Mouse (Mus musculus): Measurements from ENCODE around the gene Elmod3. TPM values are rescaled to one million over a fixed set of nuclear protein-coding genes. Genes with fewer than 3 reads are reported as not detected.

Gene Elmod3
- total RNA-seq, 1 experiment from 2014 or later, result 9.8 TPM

DNA sequence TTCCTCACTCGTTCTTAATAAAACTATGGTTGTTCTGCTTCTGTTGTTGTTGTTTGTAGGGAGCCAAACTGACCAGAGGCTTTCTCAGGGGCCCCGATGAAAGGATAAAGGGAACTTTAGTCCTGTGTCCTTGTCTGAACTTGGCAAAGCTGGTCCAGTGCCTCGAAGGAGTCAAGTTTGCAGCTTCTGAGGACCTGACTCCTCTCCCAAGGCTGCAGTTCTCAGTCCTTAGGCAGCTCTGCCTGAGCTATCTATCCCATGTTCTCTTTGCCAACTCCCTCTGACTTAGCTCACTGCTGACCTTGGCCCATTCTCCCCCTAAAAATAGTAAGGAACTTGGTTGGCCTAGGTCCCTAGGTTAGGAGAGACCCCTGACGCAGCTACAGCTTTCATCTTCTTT, 71.1 kb downstream of the Elmod3 start:
- no peak for ATAC-seq (replicated peaks in 1 of 2; ENCODE audit: insufficient read depth in 1 of 2, low FRiP score in 2 of 2, low TSS enrichment in 1 of 2, low read depth in 1 of 2, poor library complexity in 2 of 2, severe bottlenecking in 2 of 2)

DNA sequence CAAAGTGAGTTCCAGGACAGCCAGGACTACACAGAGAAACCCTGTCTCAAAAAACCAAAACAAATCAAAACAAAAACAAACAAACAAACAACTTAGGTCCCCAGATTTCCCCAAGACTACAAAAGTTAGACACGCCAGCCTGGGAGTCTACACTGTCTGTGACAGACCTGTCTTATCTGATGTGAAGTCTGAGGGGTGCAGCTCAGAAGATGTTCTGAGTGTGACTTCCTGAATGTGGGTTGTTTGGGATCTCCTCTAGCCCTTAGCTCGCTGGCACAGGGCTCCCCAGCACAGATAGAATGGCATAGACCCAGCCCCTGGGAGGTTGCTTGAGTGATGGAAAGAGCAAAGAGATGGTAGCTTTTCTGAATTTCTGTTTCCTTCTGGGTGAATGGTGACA, 74.1 kb downstream of the Elmod3 start:
- ATAC-seq (replicated peaks in 1 of 2; ENCODE audit: insufficient read depth in 1 of 2, low FRiP score in 2 of 2, low TSS enrichment in 1 of 2, low read depth in 1 of 2, poor library complexity in 2 of 2, severe bottlenecking in 2 of 2), result no peak

DNA sequence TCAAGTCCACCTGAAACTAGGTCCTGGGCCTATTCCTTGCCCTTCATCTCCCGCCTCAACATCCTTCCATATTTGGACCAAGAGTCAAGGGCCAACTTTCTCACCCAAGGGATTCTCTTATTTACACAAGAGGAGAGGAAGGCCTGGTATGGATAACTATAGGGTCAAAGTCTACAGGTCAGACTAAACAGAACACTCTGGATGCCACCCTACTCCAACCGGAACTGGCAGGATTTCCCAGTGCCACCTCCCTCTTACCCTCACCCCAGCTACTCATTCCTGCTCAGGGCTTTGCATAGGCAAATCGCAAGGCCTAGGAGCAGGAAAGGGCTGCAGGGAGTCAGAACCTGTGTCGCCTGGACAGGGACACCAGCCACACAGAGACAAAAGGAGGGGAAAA, 75.0 kb downstream of the Elmod3 start:
- ATAC-seq (replicated peaks in 1 of 2; ENCODE audit: insufficient read depth in 1 of 2, low FRiP score in 2 of 2, low TSS enrichment in 1 of 2, low read depth in 1 of 2, poor library complexity in 2 of 2, severe bottlenecking in 2 of 2), result no peak

DNA sequence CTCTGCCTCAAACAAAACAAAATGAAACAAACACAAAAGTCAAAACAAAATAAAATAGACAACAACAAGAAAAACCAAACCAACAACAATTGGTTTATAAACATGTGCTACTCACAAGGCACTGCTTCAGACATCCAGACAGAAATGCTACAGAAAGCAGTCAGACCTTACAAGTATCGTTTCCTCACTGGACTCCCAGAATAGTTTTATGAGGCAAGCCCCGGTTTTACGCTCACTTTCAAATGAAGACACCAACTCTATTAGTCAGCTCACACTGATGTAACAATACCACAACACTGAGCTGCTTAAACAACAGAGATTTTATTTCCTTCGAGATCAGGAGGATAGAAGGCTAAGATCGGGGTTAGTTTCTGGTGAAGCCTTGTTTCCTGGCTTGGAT, 75.9 kb downstream of the Elmod3 start:
- no peak for ATAC-seq (replicated peaks in 1 of 2; ENCODE audit: insufficient read depth in 1 of 2, low FRiP score in 2 of 2, low TSS enrichment in 1 of 2, low read depth in 1 of 2, poor library complexity in 2 of 2, severe bottlenecking in 2 of 2)

DNA sequence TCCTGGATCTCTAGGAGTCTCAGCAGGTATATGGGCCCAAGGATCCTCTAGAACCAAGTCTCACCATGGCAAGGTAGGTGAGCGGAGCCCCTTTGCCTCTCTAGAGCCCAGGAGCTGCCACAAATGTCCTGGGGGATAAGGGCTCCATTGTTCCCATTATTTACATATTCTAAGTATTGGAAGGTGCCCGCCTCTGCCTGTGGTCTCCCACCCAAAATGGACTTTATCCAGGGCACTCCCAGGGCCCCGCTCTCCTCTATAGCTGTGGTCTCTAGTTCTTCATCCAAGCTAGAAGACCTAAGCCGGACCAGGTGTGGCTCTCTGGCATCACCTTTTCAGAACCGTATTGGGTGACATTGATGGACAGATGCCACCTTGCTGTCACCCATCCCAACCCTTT, 76.6 kb downstream of the Elmod3 start, which contains the start of gene Sh2d6:
TSS of gene Sh2d6 (minus strand) at position 101 of the 400 bp plus-strand sequence.
- no peak for ATAC-seq (replicated peaks in 1 of 2; ENCODE audit: insufficient read depth in 1 of 2, low FRiP score in 2 of 2, low TSS enrichment in 1 of 2, low read depth in 1 of 2, poor library complexity in 2 of 2, severe bottlenecking in 2 of 2)

DNA sequence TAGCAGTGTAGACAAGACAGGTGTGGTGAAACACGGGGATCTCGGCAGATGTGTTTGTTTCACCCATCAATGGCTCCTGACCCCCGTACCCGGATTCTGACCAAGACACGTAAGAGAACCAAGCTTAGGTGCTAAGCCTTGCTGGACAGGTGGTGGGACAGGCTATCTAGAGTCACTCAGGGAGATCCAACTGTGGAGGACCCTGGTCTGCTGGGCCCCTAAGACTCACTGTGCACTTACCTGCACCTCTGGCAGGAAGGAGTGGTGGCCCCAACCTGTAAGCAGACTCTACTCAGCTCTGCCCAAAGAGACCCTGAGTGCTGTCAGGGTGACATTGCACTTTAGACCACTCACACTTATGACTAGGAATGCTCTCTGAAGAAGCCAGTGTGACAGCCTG, 77.3 kb downstream of the Elmod3 start:
- ATAC-seq (replicated peaks in 1 of 2; ENCODE audit: insufficient read depth in 1 of 2, low FRiP score in 2 of 2, low TSS enrichment in 1 of 2, low read depth in 1 of 2, poor library complexity in 2 of 2, severe bottlenecking in 2 of 2), result no peak

DNA sequence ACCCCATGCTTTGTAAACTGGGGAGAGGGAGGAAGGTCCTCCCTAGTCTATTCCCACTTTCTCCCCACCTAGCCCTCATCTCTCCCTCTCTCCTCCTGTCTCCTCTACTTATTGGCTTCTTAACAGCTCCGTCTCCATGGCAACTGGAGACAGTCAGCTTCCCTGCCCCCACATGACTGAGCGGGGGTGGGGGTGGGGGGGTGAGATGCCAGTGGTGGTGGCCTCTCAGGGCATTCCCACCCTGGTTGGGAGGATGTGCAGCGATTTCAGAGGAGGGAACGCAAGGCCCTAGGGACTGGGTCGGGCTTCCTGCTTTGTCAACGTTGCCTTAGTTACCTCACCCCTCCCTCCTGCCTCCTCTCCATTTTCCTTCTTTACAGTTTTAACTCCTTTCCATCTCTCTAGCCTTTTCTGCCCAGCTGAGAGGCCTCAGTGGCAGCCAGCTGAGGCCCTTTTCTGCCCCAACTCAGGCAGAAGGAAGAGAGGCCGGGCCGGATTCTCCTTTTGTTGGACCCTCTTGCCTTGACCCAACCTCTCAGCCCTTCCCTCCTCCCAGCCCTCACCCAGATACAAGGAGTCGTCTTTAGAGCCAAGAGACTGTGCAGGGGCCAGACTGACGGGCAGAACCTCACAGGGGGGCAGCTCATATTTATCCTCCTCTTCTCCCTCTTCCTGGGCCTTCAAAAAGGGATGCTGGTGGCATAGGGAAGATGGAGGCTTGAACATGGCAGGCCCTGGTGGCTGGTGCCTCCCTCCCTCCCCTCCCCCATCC, 78.1 kb downstream of the Elmod3 start:
- ATAC-seq (replicated peaks in 1 of 2; ENCODE audit: insufficient read depth in 1 of 2, low FRiP score in 2 of 2, low TSS enrichment in 1 of 2, low read depth in 1 of 2, poor library complexity in 2 of 2, severe bottlenecking in 2 of 2), result no peak

DNA sequence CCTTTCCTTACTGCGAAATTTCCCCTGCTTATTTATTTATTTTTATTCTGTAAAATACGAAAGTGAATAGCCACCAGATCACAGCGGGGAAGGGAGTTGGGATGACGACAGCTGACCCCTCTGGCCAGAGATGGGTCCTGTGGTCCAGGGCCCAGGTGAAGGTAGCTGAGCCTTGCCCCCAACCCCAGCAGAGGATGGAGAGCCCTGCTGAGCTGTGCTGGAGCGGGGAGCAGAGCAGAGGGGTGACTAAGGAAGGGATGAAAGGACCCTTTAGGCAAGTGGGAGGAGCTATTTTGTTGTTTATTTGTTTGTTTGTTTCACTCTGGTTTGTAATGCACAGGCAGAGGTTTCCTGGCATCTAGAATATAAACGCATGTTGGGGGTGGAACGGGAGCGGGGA, 78.9 kb downstream of the Elmod3 start:
- ATAC-seq (replicated peaks in 1 of 2; ENCODE audit: insufficient read depth in 1 of 2, low FRiP score in 2 of 2, low TSS enrichment in 1 of 2, low read depth in 1 of 2, poor library complexity in 2 of 2, severe bottlenecking in 2 of 2), result no peak

DNA sequence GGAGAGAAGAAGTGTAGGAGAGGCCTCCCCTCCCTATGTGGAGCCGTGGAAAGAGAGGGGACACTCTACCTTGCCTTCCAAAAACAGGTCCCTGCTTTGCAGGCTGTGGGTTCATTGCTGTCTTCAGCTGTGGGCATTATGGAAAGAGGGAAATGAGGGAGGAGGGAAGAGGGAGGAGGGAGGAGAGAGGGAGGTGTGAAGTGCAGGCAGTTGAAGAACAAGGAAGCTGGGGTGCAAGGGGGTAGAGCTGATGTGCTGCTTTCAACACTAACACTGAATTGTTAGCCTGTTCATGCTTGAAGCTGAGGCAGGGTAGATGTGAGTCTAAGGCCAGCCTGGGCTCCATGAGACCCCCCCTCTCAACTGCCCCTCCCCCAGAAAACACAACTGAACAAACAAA, 79.4 kb downstream of the Elmod3 start:
- no peak for ATAC-seq (replicated peaks in 1 of 2; ENCODE audit: insufficient read depth in 1 of 2, low FRiP score in 2 of 2, low TSS enrichment in 1 of 2, low read depth in 1 of 2, poor library complexity in 2 of 2, severe bottlenecking in 2 of 2)

Other genes starting within 250 kb of the Elmod3 start
- gene Tmem150a, start 243.0 kb downstream of the Elmod3 start, total RNA-seq (2017), result 1.1 and 1.2 TPM in 2 replicates
- gene Rnf181, start 231.5 kb downstream of the Elmod3 start, total RNA-seq (2017), result 55.9 and 56.8 TPM in 2 replicates
- gene Vamp5, start 217.9 kb downstream of the Elmod3 start, total RNA-seq (2017), result 57.2 and 59.8 TPM in 2 replicates
- 270 and 419 TPM in 2 replicates for gene Vamp8, start 207.7 kb downstream of the Elmod3 start, total RNA-seq (2017)
- gene Ggcx, start 184.1 kb downstream of the Elmod3 start, total RNA-seq (2017), result 9.4 and 9.8 TPM in 2 replicates
- 168 and 256 TPM in 2 replicates for gene Mat2a, start 158.9 kb downstream of the Elmod3 start, total RNA-seq (2017)
- not detected in 2 replicates for gene Sh2d6, start 76.7 kb downstream of the Elmod3 start, total RNA-seq (2017)
- 61.1 and 113 TPM in 2 replicates for gene Capg, start 54.0 kb downstream of the Elmod3 start, total RNA-seq (2017)
- gene Retsat, start 62 bp upstream of the Elmod3 start, total RNA-seq (2017), result 12.4 and 17.1 TPM in 2 replicates
- gene Tgoln1, start 18.6 kb upstream of the Elmod3 start, total RNA-seq (2017), result 93.9 and 95.8 TPM in 2 replicates
- gene Tcf7l1, start 190.8 kb upstream of the Elmod3 start, total RNA-seq (2017), result 0.25 and 0.50 TPM in 2 replicates

Data from hematopoietic stem cell, adult 5-6 weeks (primary cell).